ENCODE assay signal across 8 mouse cellular contexts in genomic region chr8:46941295-46941694, GRCm38 (mm10). TPM values are rescaled to one million over a fixed set of nuclear protein-coding genes. Genes with fewer than 3 reads are reported as not detected.
DNase-seq lines count a peak whose midpoint lies in the region; ATAC-seq and TF ChIP-seq lines count a peak whose summit lies in the region.

No protein-coding gene starts in this region.

- H3K9me3 ChIP-seq in stomach, embryonic 15.5 days, result no peaks in the 10 kb centered on the region
- H3K9me3 ChIP-seq in midbrain, embryonic 11.5 days (ENCODE audit: control insufficient read depth, low read length), result peaks cover 3% of the 10 kb centered on the region; the same call in 1 of the 2 replicates

- TF ChIP-seq POLR2A in bone marrow macrophage, adult 2 months (IDR thresholded peaks at IDR 0.05; ENCODE audit: borderline replicate concordance, low read depth, low read length), result no peak
- TF ChIP-seq POLR2A in lung, adult 2 months (IDR thresholded peaks at IDR 0.05; ENCODE audit: borderline replicate concordance, extremely low read depth, low read depth, low read length), result no peak

- H3K9ac ChIP-seq in stomach, embryonic 15.5 days, result no peak overlapping the region
- no peak overlapping the region for H3K9ac ChIP-seq in midbrain, embryonic 11.5 days (ENCODE audit: low read length)

- peak; percentile 58; the same call in 1 of the 2 replicates for ATAC-seq in stomach, embryonic 15.5 days (ENCODE audit: insufficient read depth, low FRiP score, low read depth)
- no peak for ATAC-seq in midbrain, embryonic 11.5 days (ENCODE audit: low FRiP score)

- TF ChIP-seq CTCF in bone marrow macrophage, adult 2 months (IDR thresholded peaks at IDR 0.05; ENCODE audit: low read depth, low read length), result no peak
- no peak for TF ChIP-seq CTCF in lung, adult 2 months (IDR thresholded peaks at IDR 0.05; ENCODE audit: insufficient read depth, low read length)

- no peaks in the 10 kb centered on the region for H3K27me3 ChIP-seq in stomach, embryonic 15.5 days (replicated peaks)
- H3K27me3 ChIP-seq in midbrain, embryonic 11.5 days (ENCODE audit: control insufficient read depth, insufficient read depth, low read length), result no peaks in the 10 kb centered on the region

- peak; percentile 23 for DNase-seq in testis, postnatal 10 days (ENCODE audit: low spot score)
- DNase-seq in testis, postnatal 14 days (ENCODE audit: low spot score), result no peak
- peak; percentile 79 for DNase-seq in heart, postnatal 10 days
- peak; percentile 55 for DNase-seq in lung, adult 2 months
- DNase-seq in midbrain, embryonic 11.5 days (ENCODE audit: low spot score, missing footprints), result no peak
- no peak for DNase-seq in left cerebral cortex, adult 18-20 months (ENCODE audit: low spot score in 2 of 2)

- peaks cover 16% of the 10 kb centered on the region for H3K4me1 ChIP-seq in bone marrow macrophage, adult 2 months (ENCODE audit: control insufficient read depth, insufficient read depth, low read length)
- peaks cover 9% of the 10 kb centered on the region for H3K4me1 ChIP-seq in lung, adult 2 months (ENCODE audit: control insufficient read depth, insufficient read depth, low read length)
- no peaks in the 10 kb centered on the region for H3K4me1 ChIP-seq in stomach, embryonic 15.5 days
- H3K4me1 ChIP-seq in midbrain, embryonic 11.5 days (ENCODE audit: control insufficient read depth, insufficient read depth, low read length), result no peaks in the 10 kb centered on the region

- H3K36me3 ChIP-seq in stomach, embryonic 15.5 days, result no peaks in the 10 kb centered on the region
- no peaks in the 10 kb centered on the region for H3K36me3 ChIP-seq in midbrain, embryonic 11.5 days (ENCODE audit: control insufficient read depth, insufficient read depth, low read length)

- no peak overlapping the region for H3K4me2 ChIP-seq in stomach, embryonic 15.5 days
- H3K4me2 ChIP-seq in midbrain, embryonic 11.5 days, result no peak overlapping the region

- peak overlapping the region; percentile 73 for H3K27ac ChIP-seq in bone marrow macrophage, adult 2 months (ENCODE audit: insufficient read depth, low read depth, low read length)
- H3K27ac ChIP-seq in stomach, embryonic 15.5 days, result no peak overlapping the region
- H3K27ac ChIP-seq in midbrain, embryonic 11.5 days (ENCODE audit: low read depth, low read length), result no peak overlapping the region

- H3K4me3 ChIP-seq in bone marrow macrophage, adult 2 months (ENCODE audit: insufficient read depth, low read length), result peak overlapping the region; percentile 43
- peak overlapping the region; percentile 30 for H3K4me3 ChIP-seq in lung, adult 2 months (replicated peaks; ENCODE audit: extremely low read depth, low read depth, low read length)
- no peak overlapping the region for H3K4me3 ChIP-seq in stomach, embryonic 15.5 days (replicated peaks)
- H3K4me3 ChIP-seq in midbrain, embryonic 11.5 days (ENCODE audit: low read depth, low read length), result no peak overlapping the region

- WGBS in lung, adult 2 months, result 15% methylated on average over 11 of the region's 11 CpGs
- 65% methylated on average over 11 of the region's 11 CpGs for WGBS in stomach, embryonic 15.5 days
- WGBS in midbrain, embryonic 11.5 days, result 74% methylated on average over 11 of the region's 11 CpGs

- intact Hi-C loops in heart, postnatal 10 days (cut with DNase I), result no loop called here

RNA-seq across cellular contexts. Expression of gene Enpp6, which starts 45.4 kb away (rescaled TPM):
- polyA plus RNA-seq in bone marrow macrophage, adult 2 months (2012; ENCODE audit: insufficient read depth, insufficient read length, missing spikeins), result 0.16 and 0.36 TPM in 2 replicates
- total RNA-seq in heart, postnatal 10 days (2021), result 1 to 10 TPM; 6.5 to 8.6 TPM
- polyA plus RNA-seq in lung, adult 2 months (2012; rRNA removed), result 2.4 and 10.4 TPM in 2 replicates
- 0.31 and 0.77 TPM in 2 replicates for polyA plus RNA-seq in stomach, embryonic 15.5 days (2015; fragmentation: Nextera tagmentation; extraction: Ambion mirVana)
- polyA plus RNA-seq in midbrain, embryonic 11.5 days (2014; fragmentation: Nextera tagmentation; extraction: Ambion mirVana), result 0.19 and 0.37 TPM in 2 replicates
- 1 to 10 TPM; 1.5 to 4.3 TPM for total RNA-seq in left cerebral cortex, adult 18-20 months (2021)

Comparison
In these comparisons a context has a peak if more than half of its experiments do, and no peak if none do; other contexts are left out.
1. DNase-seq: peak in testis, postnatal 10 days (single experiment), heart, postnatal 10 days (2 of 2) and lung, adult 2 months (single experiment); none in testis, postnatal 14 days (single experiment), midbrain, embryonic 11.5 days (single experiment) and left cerebral cortex, adult 18-20 months (0 of 2).
2. H3K4me3 ChIP-seq: peak in bone marrow macrophage, adult 2 months (single experiment) and lung, adult 2 months (single experiment); none in stomach, embryonic 15.5 days (single experiment) and midbrain, embryonic 11.5 days (single experiment).